Mouse (Mus musculus): ENCODE results near the gene Fam208b. TPM values are rescaled to one million over a fixed set of nuclear protein-coding genes. Genes with fewer than 3 reads are reported as not detected.

The Fam208b gene
- polyA plus RNA-seq, 1 experiment from 2014 or later = 24.9 TPM

Other genes starting within 250 kb of the Fam208b start
- 434 and 478 TPM in 2 replicates for gene Gdi2, start 73.0 kb downstream of the Fam208b start, polyA plus RNA-seq (2014; fragmentation: Nextera tagmentation; extraction: Ambion mirVana)
- 16.6 and 16.9 TPM in 2 replicates for gene Asb13, start 22.9 kb upstream of the Fam208b start, polyA plus RNA-seq (2014; fragmentation: Nextera tagmentation; extraction: Ambion mirVana)
- not detected in 2 replicates for gene Calml3, start 193.2 kb upstream of the Fam208b start, polyA plus RNA-seq (2014; fragmentation: Nextera tagmentation; extraction: Ambion mirVana)
- not detected in 2 replicates for gene Calm4, start 226.6 kb upstream of the Fam208b start, polyA plus RNA-seq (2014; fragmentation: Nextera tagmentation; extraction: Ambion mirVana)
- not detected in 2 replicates for gene Calm5, start 243.1 kb upstream of the Fam208b start, polyA plus RNA-seq (2014; fragmentation: Nextera tagmentation; extraction: Ambion mirVana)